Mouse (Mus musculus): ENCODE measurements around the gene Gm11541. TPM values are rescaled to one million over a fixed set of nuclear protein-coding genes. Genes with fewer than 3 reads are reported as not detected.
"Not testable (repeated sequence)": the region's sequence is repeated elsewhere in the genome, so short reads cannot be mapped to it uniquely, and the experiment has no call there.

The Gm11541 gene
- total RNA-seq, 2 experiments from 2014 or later: not detected

- DNase-seq (ENCODE audit: extremely low spot score in 1 of 2, low spot score in 2 of 2): no peak
- intact Hi-C loops (cut with DNase I): no loop called here
Measured at GRCm38 (mm10) chr11:94652973-94653372, 51.3 kb downstream of the Gm11541 start.

DNA sequence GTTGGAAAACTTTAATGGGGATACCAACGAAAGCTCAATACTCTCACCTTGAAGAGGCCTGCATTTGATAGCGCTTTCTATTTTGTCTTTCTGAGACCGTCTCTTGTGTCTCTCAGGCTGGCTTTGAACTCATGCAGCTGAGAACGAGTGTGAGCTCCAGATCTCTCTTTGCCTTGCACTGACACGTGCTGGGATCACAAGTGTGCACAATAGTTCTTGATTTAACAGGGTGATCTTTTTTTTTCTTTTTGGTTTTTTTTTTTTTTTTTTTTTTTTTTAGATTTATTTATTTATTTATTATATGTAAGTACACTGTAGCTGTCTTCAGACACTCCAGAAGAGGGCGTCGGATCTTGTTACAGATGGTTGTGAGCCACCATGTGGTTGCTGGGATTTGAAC, 53.1 kb downstream of the Gm11541 start:
- intact Hi-C loops (cut with DNase I); DNase-seq (ENCODE audit: extremely low spot score in 1 of 2, low spot score in 2 of 2): not testable (repeated sequence)

GRCm38 (mm10) chr11:94646457-94646856, 57.8 kb downstream of the Gm11541 start:
- no peak for DNase-seq (ENCODE audit: extremely low spot score in 1 of 2, low spot score in 2 of 2)
- intact Hi-C loops (cut with DNase I): no loop called here

Other genes with a start within 250 kb of the Gm11541 start
- 100 to 1,000 TPM; 143 to 151 TPM for gene Cacna1g, start 230.3 kb downstream of the Gm11541 start, total RNA-seq (2021)
- 1 to 10 TPM in 1 of 2 experiments, under 1 TPM in 1; 0.92 to 1.5 TPM for gene Spata20, start 218.3 kb downstream of the Gm11541 start, total RNA-seq (2021)
- gene Epn3, start 204.5 kb downstream of the Gm11541 start, total RNA-seq (2021): 1 to 10 TPM; 1.6 to 1.8 TPM
- 1 to 10 TPM; 1.4 to 1.6 TPM for gene Mycbpap, start 182.8 kb downstream of the Gm11541 start, total RNA-seq (2021)
- 10 to 100 TPM; 15.9 to 18.7 TPM for gene Rsad1, start 155.2 kb downstream of the Gm11541 start, total RNA-seq (2021)
- gene Chad, start 139.5 kb downstream of the Gm11541 start, total RNA-seq (2021): under 1 TPM; 0.26 to 0.49 TPM
- gene Acsf2, start 102.6 kb downstream of the Gm11541 start, total RNA-seq (2021): 10 to 100 TPM; 13.8 to 16.3 TPM
- gene Lrrc59, start 74.7 kb downstream of the Gm11541 start, total RNA-seq (2021): 10 to 100 TPM; 91.5 to 94.8 TPM
- 10 to 100 TPM; 59.6 to 60.8 TPM for gene Mrpl27, start 50.7 kb downstream of the Gm11541 start, total RNA-seq (2021)
- gene Eme1, start 50.5 kb downstream of the Gm11541 start, total RNA-seq (2021): under 1 TPM; 0.28 to 0.86 TPM
- 10 to 100 TPM; 21.8 to 25.7 TPM for gene Xylt2, start 27.0 kb downstream of the Gm11541 start, total RNA-seq (2021)
- gene Cdc34b, start 37.3 kb upstream of the Gm11541 start, total RNA-seq (2021): under 1 TPM in 1 of 2 experiments, not detected in 1; 0.28 TPM
- gene Tmem92, start 78.2 kb upstream of the Gm11541 start, total RNA-seq (2021): under 1 TPM; 0.21 to 0.61 TPM
- 10 to 100 TPM; 53.2 to 64.0 TPM for gene Col1a1, start 231.7 kb upstream of the Gm11541 start, total RNA-seq (2021)